Mouse (Mus musculus): ENCODE measurements around the gene Sorbs1. TPM values are rescaled to one million over a fixed set of nuclear protein-coding genes. Genes with fewer than 3 reads are reported as not detected.
A peak's percentile ranks its signal among the peaks of the same experiment; 100 is the strongest.

Gene Sorbs1
- total RNA-seq, 2 experiments from 2014 or later = 234 to 256 TPM

DNA sequence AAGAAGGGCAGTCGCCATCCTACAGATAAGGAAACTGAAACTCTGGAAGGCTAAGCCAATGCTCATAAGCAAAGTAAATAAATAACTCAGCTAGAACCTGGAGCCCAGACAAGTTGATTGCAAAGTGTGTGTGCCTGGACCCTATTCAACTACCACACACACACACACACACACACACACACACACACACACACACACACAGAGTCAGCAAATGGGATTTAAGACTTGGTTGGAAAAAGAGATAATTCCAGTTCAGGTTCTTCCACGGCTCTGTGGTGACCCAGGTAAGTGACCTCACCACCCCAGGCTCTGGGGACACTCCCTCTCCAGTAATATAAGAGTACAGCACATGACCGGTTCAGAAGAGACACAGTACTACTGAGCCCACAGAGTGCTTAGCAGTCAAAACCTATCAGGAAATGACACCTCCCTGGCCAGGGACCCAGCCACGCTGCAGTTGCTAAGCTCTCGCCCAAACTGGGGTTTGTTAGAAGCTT lies 36.1 kb downstream of the Sorbs1 start:
- peak; percentile 49 for DNase-seq

DNA sequence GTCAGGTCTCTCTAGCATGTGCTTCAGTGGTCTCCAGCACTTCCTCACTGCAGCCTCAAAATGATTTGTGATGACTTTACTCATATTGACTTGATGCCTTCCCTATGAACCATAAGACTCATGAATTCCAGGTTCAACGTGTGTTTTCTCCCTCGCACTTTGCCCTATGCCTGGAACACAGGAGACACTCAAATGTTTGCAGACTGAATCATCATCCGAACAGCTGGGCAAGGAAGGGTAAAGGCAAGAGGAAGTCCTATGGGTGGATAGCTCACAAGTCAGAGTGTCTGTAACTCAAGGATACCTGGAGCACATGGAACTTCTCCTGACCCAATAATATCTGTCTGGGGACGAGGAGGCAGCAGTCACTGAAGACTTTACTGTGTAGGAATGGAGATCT lies 37.1 kb downstream of the Sorbs1 start:
- no peak for DNase-seq

DNA sequence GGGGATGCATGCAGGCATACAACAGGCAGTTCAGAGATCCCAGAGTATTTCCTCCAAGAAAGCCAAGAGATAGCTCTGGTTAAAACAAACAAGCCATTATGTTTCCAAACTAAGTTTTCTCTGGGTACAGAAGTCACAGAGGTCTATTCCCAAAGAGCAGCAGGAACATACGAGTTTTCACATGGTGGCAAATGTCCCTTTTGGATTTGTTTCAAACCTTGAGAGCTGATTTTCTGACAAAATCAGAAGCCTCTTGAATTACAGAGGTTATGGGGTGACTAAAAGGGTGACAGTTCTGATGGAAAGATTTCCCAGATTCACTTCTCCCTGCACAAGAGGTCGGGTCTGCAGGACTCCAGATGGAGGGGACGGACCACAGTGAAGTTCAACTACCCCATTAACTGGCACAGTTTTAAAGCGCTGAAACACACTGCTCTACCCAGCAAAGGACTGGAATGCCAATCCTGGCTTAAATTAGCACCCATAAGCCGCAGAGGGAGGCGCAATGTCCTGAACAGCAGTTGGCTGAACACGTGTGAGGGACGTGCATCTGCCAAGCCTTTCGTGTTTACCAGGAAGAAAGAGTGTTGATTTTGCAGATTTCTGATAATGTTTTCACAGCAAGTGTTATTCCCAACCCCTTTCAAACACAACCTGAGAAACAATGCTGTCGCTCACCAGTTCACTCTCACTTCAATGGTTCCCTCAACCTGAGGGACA lies 41.9 kb downstream of the Sorbs1 start:
- peak; percentile 59 for DNase-seq

DNA sequence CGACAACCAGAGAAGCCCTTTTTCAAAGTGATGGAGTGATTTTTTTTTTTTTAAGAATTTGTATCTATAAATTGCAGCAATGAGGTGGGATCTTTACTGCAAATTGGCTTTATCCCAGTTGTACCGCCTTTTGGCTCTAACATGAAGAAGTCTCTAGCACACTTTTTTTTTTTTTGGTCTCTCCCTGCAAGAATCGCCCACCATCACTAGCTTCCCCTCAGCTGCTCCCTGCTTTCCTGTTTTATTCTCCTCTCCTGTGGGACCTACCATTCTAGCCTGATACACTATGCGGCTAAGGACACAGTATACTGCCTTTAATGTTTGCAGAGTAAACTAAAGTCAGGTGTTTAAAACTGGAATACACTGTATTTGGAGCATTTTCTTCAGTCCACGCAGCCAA lies 43.8 kb downstream of the Sorbs1 start:
- DNase-seq = no peak

DNA sequence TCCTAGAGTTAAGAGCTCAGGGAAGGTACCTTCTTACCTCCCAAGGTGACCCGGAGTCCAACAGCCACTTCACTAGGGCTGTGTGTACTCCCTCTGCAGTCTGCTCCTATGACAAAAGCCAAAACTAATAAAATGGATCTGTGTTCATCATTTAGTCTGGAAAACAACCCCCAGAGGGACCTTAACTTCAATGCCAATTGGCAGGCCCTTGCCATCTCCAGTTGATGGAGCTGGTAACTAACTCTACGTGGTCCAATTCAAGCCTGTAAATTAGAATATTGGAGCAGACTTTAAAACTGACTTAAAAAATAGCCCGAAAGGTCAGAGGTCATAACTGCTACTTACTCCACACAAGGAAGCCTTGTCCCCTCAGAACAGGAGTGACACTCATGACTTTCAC lies 45.3 kb downstream of the Sorbs1 start:
- DNase-seq = no peak

DNA sequence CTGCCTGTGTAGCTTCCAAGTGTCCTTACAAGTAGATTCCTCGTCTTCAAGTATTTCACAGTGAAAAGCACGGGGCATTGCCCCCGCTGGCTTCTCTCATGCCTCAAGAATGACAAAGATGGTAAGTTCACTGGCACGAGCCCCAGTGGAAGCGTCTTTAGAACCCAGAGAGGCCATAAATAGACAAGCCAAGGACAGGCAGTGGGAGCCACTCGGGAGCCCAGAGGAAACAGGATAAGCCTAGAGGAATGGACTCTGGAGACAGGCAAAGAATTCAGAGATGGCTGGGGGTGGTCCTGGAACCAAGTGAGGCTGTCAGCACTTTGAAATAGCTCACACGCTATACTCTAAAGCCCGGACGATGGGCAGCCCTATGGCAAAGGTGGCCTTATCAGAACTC lies 45.8 kb downstream of the Sorbs1 start:
- peak; percentile 57 for DNase-seq

DNA sequence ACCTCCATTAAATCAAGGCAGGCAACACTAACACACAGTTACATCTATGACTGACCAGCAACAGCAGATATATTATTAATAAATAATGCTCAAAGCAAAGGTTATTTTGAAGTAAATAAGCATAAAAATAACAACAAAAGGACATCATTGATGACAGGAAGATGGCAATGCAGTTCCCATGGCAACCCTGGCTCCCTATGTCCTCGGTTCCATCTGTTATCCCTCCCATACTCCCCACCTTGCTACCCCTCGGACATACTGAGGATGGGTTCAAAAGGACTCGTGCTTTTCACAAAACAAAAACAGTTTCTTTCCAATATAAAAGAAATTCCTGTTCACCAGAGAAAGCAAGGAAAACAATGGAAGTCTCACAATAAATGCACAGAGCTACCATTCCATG lies 48.2 kb downstream of the Sorbs1 start:
- DNase-seq = no peak

DNA sequence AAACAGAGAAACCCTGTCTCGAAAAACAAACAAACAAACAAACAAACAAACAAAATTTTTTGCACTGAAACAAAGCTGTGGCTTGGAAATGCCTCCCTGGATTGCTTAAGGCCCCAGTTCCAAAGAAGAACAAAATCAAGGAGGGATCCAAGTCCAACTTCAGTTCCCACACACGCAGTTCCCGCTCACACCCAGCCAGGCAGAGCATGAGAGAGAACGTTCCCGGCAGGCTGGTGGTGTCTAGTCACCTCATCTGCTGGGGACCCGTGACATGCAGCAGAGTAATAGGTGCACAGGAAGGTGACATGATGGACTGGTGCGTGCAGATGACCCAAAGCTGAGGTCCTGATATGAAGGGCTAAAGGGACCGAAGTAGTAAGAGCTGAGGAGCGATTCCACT lies 49.2 kb downstream of the Sorbs1 start:
- no peak for DNase-seq

DNA sequence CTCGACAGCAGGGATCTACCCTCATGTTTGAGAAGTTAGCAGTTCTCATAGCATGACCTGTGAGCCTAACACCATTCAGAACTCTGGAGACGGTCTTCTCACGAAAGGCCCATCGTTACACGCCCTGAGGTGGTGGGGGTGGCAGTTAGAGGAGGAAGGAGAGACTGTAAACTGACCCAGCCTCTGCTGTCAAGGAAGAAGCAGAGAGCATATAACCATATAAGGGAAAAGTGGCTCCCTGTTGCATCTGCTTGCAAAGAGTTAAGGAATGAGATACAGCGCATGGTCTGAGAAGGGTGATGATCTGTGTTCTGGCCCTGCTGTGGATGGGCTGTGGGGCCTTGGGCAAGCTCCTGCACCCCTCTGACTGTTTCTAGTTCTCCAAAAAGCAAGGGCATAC lies 50.7 kb downstream of the Sorbs1 start:
- DNase-seq = no peak

DNA sequence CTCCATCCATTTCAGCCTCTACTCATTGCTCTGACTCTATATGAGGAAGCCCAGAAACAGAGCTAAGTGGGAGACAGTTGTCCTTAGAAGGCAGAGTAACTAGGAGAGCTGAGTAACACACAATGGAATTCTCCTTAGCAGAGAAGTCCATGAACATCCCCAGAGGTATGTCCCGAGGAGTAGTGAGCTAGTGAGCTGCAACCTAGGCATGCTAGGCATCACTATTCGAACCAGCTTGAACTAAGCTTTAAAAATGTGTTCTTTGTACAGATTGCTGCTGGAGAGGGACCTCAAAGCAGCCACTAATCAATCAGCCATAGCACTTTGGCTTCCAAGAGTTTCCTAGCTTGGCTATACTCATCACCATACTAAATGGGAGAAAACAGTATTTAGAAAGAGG lies 51.1 kb downstream of the Sorbs1 start:
- no peak for DNase-seq

DNA sequence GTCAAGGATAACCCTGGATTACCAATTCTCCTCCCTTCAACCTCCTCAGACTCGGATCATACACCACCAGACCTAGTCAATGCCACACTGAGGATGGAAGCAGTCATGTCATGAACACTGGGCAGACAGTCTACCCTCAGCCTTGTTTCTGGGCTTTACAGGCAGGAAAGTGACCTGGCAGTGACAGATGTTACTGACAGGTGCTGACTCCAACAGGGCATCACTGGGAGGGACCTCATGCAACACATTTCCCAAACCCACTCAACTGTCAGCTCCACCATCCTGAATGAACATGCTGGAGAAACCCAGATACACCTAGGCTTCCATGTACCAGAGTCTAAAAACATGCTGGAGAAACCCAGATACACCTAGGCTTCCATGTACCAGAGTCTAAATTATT lies 51.9 kb downstream of the Sorbs1 start:
- DNase-seq = no peak

DNA sequence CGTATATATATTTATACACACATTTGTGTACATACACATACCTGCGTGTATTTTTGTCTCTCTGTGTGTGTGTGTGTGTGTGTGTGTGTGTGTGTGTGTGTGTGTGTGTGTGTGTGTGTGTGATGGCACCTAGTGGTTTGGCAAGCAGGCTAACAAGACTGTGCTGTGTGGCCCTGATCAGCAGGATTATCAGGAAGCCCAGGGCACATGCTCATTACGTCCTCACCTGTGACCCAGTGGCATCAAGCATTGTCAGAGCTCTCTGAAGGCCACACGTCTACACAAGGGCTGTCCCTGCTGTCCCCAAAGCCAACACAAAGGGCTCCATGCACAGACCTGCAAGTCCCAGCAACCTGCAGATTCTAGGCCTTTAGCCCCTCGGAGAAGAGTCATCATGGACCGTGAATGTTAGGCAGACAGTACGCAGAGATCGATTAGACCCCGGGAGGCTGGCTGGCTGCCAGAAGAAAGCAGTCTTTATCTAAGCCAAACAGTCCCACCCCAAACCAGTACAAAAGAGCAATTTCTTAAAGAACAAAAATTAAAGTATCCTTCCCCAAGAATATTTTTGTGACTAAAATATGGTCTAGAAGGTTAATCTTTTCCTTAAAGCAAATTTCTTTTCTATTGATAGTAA lies 52.6 kb downstream of the Sorbs1 start:
- no peak for DNase-seq

DNA sequence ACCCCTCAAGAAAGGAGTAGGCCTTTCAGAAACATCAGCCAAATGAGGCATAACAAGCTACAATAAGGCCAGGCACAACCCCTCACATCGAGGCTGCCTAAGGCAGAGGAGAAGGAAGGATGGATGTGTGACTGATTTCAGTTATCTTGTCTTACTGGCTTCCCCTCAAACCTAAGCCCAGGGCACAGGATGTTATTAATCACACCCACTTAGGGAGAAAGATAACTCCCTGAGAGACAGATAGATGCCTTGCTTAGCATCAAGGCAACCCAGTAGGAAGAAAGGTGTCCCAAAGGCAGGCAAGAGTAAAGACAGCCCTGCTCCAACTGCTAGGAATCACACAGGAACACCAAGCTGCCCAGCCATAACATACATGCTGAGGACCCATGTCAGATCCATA lies 54.2 kb downstream of the Sorbs1 start:
- no peak for DNase-seq

DNA sequence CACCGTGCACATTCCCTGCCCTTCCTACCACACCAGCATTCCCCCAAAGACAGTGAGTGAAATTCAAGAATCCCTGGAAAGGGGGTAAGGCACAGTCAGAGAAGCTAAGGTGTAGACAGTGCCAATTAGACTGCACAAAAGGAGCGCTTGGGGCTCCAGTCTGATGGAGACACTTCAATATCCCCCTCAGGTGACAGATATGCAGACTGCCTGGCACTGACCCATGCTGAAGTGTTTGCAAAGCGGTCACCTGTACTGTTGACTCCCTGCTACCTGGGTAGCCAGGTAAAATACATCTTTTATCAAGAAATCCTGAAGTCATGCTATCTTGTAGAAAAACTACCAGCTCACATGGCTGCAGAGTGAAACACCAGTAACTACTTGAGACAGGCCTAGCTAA lies 54.8 kb downstream of the Sorbs1 start:
- DNase-seq = no peak

DNA sequence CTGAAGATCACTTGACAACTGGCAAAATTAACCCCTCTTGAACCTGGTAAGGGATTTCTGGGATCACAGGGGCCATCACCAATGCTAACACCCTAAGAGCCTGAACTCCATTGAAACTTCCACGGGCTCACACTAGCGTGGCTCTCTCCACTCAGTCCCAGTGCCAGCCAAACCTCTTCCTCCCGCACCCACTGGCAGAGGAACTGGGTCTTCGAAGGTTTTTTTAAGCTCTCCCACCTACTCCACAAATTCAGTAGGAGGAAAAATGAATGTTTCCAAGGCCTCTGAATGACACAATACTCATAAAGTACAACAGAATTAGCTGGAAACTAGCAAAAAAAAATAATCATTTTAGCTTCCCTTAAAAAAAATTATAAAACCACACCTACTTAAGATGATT lies 58.3 kb downstream of the Sorbs1 start:
- DNase-seq = no peak

DNA sequence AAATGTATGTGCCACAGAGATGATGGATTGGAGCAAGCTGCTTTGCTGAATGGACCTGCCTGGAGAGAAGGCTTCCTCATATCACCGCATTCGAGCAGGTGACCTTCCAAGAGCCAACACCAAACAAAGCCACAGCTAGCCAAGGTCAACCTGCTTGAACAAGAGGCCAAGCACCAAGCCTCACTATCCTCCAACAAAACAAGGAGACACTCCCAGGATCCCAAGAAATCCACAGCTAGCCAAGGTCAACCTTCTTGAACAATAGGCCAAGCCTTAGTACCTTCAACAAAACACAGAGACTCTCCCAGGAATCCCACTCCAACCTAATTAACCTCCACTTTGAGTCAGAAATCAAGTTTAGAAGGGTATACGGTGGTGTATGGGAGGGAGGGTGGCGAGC lies 59.5 kb downstream of the Sorbs1 start:
- no peak for DNase-seq

DNA sequence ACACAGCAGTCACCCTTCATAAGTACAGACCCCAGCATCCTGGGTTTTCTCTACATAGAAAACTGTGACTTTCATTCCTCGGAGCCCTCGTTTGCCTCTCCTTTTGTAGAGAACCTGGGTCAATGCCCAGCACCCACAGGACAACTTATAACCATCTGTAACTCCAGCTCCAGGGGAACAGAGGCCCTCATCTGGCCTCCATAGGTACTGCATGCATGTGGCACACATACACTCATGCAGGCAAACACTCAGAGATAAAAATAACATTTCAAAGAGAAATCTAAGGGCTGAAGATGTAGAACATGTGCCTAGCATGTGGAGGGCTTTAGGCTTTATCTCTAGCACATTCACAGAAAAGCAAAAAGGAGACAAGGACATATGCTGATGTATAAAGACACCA lies 61.4 kb downstream of the Sorbs1 start:
- no peak for DNase-seq

DNA sequence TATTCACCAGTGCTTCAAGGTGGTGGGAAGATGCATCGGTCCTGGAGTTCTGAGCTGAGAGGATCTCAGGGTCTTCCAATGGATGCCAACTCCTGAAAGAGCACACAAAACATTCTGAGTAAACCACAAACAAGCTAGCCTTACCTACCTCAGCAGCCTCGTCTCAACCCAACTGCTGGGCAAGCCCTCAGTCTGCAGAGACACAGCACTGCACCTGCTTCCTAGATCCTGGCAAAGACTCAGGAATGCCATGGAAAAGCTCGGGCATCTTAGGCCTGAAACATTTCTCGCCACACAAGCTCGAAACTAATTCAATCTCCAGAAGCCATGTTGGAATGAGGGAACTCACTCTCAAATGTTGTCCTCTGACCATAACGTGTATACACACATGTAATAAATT lies 62.3 kb downstream of the Sorbs1 start:
- no peak for DNase-seq

DNA sequence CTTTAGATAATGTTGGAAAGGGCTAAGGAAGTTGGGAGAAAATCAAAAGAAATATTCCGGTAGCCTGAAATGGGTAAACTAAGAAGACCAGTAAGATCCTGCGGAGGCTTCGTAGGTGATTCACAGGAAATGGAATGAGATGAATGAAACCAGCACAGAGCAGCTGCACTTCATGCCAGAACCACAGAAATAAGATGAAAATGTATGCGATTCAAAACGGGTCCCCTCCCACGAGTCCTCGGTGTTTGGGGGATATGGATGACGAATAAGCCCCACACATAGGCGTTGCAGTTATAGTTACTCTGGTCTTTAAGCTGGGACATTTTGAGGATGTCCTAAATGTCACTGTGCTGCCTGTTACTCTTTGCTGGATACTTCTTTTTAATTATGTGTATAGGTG lies 67.1 kb downstream of the Sorbs1 start:
- DNase-seq = no peak

DNA sequence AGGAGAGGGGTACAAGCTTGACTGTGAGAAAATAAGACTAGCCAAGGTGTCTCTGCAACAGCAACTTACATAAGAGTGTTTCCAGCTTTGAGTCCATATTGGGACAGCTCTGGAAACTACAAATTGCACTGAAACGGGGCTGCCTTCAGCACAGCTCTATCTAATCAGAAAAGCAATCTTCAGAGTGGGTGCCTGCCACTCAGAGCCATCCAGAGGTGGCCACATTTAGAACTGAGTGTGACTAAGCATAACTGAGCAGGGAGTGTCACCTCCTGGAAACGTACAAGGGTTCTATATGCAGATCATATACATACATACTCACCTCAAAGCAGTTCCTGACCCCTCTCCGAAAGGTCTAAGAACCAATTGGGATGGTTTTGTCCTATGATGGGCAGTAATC lies 71.2 kb downstream of the Sorbs1 start:
- no peak for DNase-seq

DNA sequence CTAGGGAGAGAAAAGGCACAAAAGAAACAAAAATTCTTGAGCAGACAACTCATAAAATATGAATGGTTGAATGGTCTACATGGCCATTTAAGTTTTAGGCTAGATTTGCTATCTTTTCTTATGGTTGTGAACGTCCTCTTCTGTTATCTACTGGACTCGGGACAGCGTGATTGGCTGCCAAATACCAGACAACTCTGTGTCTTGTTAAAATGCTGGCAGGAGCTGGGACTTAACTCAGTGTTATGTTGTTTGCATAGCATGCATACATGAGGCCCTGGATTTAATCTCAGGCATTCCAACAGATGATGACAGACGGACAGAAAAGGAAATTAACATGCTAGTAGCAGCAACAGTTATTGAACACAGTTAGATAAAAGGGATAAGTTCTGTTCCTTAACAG lies 72.6 kb downstream of the Sorbs1 start:
- DNase-seq = peak; percentile 31

DNA sequence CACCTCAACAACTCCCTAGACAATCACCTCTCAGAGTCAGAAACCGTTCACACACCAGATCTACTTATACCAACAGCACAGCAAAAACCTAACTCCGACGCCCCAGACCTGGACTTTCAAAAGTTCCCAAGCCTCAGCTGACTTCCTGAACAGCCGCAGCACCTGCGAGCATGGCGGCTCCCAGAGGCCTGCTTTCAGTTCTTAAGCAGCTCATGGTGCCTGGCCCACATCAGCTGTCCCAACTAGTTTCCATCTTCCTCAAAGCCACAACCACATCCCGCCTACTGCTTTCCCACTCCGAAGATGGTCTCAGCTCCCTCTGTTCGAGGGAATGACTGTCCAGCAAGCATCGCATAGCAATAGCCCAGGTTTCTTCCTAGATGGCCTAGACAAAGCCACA lies 74.7 kb downstream of the Sorbs1 start:
- DNase-seq = no peak

DNA sequence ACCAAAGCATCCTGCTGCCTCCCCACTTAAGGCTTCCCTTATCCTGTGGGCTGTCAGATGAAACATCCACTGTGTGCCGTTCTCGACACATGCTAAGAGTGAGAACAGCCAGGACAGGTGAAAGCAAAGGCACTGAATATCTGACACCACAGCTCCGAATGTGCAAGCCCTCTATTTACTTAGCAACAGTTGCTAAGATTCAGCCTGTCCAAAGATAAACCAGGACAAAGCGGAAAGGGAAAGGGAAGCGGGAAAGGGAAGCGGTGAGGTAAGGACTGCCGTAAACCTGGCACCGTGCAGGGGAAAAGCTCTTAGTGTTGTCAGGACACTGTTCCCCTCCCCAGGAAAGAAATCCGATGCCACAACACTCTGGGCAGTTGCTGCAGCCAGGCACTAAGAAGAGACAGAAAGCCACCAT lies 75.9 kb downstream of the Sorbs1 start:
- DNase-seq = peak; percentile 74

DNA sequence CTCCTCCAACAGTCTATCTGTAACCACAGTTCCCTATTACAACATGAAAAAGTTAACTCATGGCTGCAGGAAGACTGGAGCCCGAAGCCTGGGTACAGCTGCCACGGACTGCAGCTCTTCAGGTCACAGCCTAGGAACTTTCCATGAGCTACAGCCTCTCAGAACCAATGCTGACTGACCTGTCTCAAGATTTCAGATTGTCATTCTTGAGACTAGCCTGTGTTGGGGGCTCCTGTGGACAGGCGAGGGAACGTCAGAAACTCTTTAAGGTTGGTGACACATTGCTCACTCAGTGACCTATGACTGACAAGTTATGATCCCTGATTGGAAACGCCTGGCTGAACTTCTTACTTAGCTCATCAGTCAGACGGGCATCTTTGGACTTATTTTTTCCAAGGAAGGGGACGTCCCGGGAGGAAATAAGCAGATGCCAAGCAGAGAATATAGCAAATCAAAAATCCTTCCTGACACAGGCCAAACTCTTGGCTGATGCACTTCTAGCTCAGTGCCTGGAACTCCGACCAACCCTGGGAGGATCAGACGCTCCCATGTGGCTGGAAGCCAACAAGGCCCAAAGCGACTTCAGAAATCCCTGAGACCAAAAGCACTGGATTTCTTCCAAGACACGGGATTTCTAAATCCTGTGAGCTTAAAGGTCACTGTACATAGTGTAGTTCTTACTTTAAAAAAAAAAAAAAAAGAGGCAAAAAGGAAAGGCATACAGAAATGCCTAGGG lies 76.9 kb downstream of the Sorbs1 start:
- peak; percentile 70 for DNase-seq

Measured in heart, postnatal 4 days (tissue).